Mouse (Mus musculus): ENCODE data around the gene Olfr1416. TPM values are rescaled to one million over a fixed set of nuclear protein-coding genes. Genes with fewer than 3 reads are reported as not detected.
"Not testable (repeated sequence)": the region's sequence is repeated elsewhere in the genome, so short reads cannot be mapped to it uniquely, and the experiment has no call there.

The Olfr1416 gene
- polyA plus RNA-seq (2016; fragmentation: Nextera tagmentation; extraction: Ambion mirVana), result not detected in 2 replicates

GRCm38 (mm10) chr1:92485013-92485412 lies at the start of gene Olfr1416:
Olfr1416 (minus strand) TSS chr1:92485113.
- H3K9ac ChIP-seq, result no peak within 1 kb of the TSS
- no peak within 1 kb of the TSS for H3K27ac ChIP-seq
- no peaks in the 10 kb centered on the region for H3K4me1 ChIP-seq
- peaks cover 7% of the 10 kb centered on the region for H3K9me3 ChIP-seq
- no peak within 1 kb of the TSS for H3K4me2 ChIP-seq (replicated peaks)
- no peak within 1 kb of the TSS for H3K4me3 ChIP-seq
- no peak for ATAC-seq (ENCODE audit: low FRiP score, low read depth)
- H3K36me3 ChIP-seq, result no peaks in the 10 kb centered on the region
- no peaks in the 10 kb centered on the region for H3K27me3 ChIP-seq (replicated peaks)

GRCm38 (mm10) chr1:92523764-92524163 lies 38.9 kb upstream of the Olfr1416 start:
- no peak for ATAC-seq (ENCODE audit: low FRiP score, low read depth)
- Histone ChIP-seq H3K4me3 (no peak overlapping the region), H3K27ac (no peak overlapping the region), H3K36me3 (no peaks in the 10 kb centered on the region), H3K9ac (no peak overlapping the region), H3K27me3 (replicated peaks) (no peaks in the 10 kb centered on the region), H3K9me3 (no peaks in the 10 kb centered on the region), H3K4me2 (replicated peaks) (no peak overlapping the region), H3K4me1 (no peaks in the 10 kb centered on the region)
- WGBS, result 91% methylated on average over 3 of the region's 3 CpGs

GRCm38 (mm10) chr1:92521376-92521775 lies 36.5 kb upstream of the Olfr1416 start:
- Histone ChIP-seq H3K9ac (no peak overlapping the region), H3K36me3 (no peaks in the 10 kb centered on the region), H3K27me3 (replicated peaks) (no peaks in the 10 kb centered on the region), H3K27ac (no peak overlapping the region), H3K4me1 (no peaks in the 10 kb centered on the region), H3K9me3 (no peaks in the 10 kb centered on the region), H3K4me3 (no peak overlapping the region), H3K4me2 (replicated peaks) (no peak overlapping the region)
- 24% methylated on average over 10 of the region's 10 CpGs for WGBS
- no peak for ATAC-seq (ENCODE audit: low FRiP score, low read depth)

- H3K9ac ChIP-seq, result no peak overlapping the region
- no peak overlapping the region for H3K27ac ChIP-seq
- H3K36me3 ChIP-seq, result no peaks in the 10 kb centered on the region
- 89% methylated on average over 6 of the region's 6 CpGs for WGBS
- H3K4me1 ChIP-seq, result no peaks in the 10 kb centered on the region
- no peak for ATAC-seq (ENCODE audit: low FRiP score, low read depth)
- H3K9me3 ChIP-seq, result no peaks in the 10 kb centered on the region
- no peak overlapping the region for H3K4me3 ChIP-seq
- H3K27me3 ChIP-seq (replicated peaks), result no peaks in the 10 kb centered on the region
- H3K4me2 ChIP-seq (replicated peaks), result no peak overlapping the region
These were observed 34.1 kb upstream of the Olfr1416 start for GRCm38 (mm10) chr1:92519046-92519445.

- 92% methylated on average over 3 of the region's 3 CpGs for WGBS
- no peak within 1 kb of the TSS for H3K4me2 ChIP-seq (replicated peaks)
- no peak within 1 kb of the TSS for H3K4me3 ChIP-seq
- no peaks in the 10 kb centered on the region for H3K36me3 ChIP-seq
- H3K4me1 ChIP-seq, result no peaks in the 10 kb centered on the region
- no peaks in the 10 kb centered on the region for H3K27me3 ChIP-seq (replicated peaks)
- ATAC-seq (ENCODE audit: low FRiP score, low read depth), result no peak
- H3K9ac ChIP-seq, result no peak within 1 kb of the TSS
- no peaks in the 10 kb centered on the region for H3K9me3 ChIP-seq
- H3K27ac ChIP-seq, result no peak within 1 kb of the TSS
These were observed 33.6 kb upstream of the Olfr1416 start, which contains the start of gene Olfr1414 for GRCm38 (mm10) chr1:92518561-92518960. Olfr1414 (minus strand) TSS chr1:92518661.

- H3K4me3 ChIP-seq, result no peak overlapping the region
- no peak for ATAC-seq (ENCODE audit: low FRiP score, low read depth)
- no peak overlapping the region for H3K4me2 ChIP-seq (replicated peaks)
- WGBS, result 84% methylated on average over 11 of the region's 11 CpGs
- H3K27ac ChIP-seq, result no peak overlapping the region
- no peaks in the 10 kb centered on the region for H3K27me3 ChIP-seq (replicated peaks)
- H3K9ac ChIP-seq, result no peak overlapping the region
- H3K36me3 ChIP-seq, result no peaks in the 10 kb centered on the region
- H3K4me1 ChIP-seq, result no peaks in the 10 kb centered on the region
- H3K9me3 ChIP-seq, result no peaks in the 10 kb centered on the region
These were observed 30.5 kb upstream of the Olfr1416 start for GRCm38 (mm10) chr1:92515390-92515789.

- not testable (repeated sequence) for H3K36me3 ChIP-seq; H3K9ac ChIP-seq; H3K4me2 ChIP-seq (replicated peaks); H3K4me1 ChIP-seq; H3K9me3 ChIP-seq; ATAC-seq (ENCODE audit: low FRiP score, low read depth); H3K4me3 ChIP-seq; H3K27ac ChIP-seq; H3K27me3 ChIP-seq (replicated peaks)
- whole genome bisulfite sequencing, result 82% methylated on average over 5 of the region's 5 CpGs
These were observed 26.7 kb upstream of the Olfr1416 start for GRCm38 (mm10) chr1:92511646-92512045.

- Histone ChIP-seq H3K9ac (no peak within 1 kb of the TSS), H3K9me3 (no peaks in the 10 kb centered on the region), H3K4me3 (no peak within 1 kb of the TSS), H3K27me3 (replicated peaks) (no peaks in the 10 kb centered on the region), H3K27ac (no peak within 1 kb of the TSS), H3K36me3 (no peaks in the 10 kb centered on the region), H3K4me1 (no peaks in the 10 kb centered on the region), H3K4me2 (replicated peaks) (no peak within 1 kb of the TSS)
- ATAC-seq (ENCODE audit: low FRiP score, low read depth), result no peak
- WGBS, result 77% methylated on average over 2 of the region's 2 CpGs
These were observed 11.1 kb upstream of the Olfr1416 start, which contains the start of gene Olfr1415 for GRCm38 (mm10) chr1:92496001-92496400. Olfr1415 (minus strand) TSS chr1:92496101.

GRCm38 (mm10) chr1:92474066-92474578 lies 10.8 kb downstream of the Olfr1416 start:
- Histone ChIP-seq H3K4me2 (replicated peaks) (peak overlapping the region; percentile 91), H3K9ac (peak overlapping the region; percentile 51; the same call in 1 of the 2 replicates), H3K4me3 (peak overlapping the region; percentile 95), H3K36me3 (peaks cover 18% of the 10 kb centered on the region), H3K27ac (no peak overlapping the region), H3K9me3 (no peaks in the 10 kb centered on the region), H3K4me1 (peaks cover 15% of the 10 kb centered on the region), H3K27me3 (replicated peaks) (no peaks in the 10 kb centered on the region)
- ATAC-seq (ENCODE audit: low FRiP score, low read depth), result peak; percentile 76
- WGBS, result 4% methylated on average over 10 of the region's 10 CpGs

- ATAC-seq (ENCODE audit: low FRiP score, low read depth), result peak; percentile 94
- WGBS, result under 1% methylated on average over 67 of the region's 67 CpGs
- Histone ChIP-seq H3K9me3 (no peaks in the 10 kb centered on the region), H3K27me3 (replicated peaks) (no peaks in the 10 kb centered on the region), H3K27ac (0 out of 2 replicates have a peak within 1 kb of the TSS, but pooled peaks have one; percentile 20), H3K4me1 (peaks cover 15% of the 10 kb centered on the region), H3K9ac (peak within 1 kb of the TSS; percentile 91), H3K4me2 (replicated peaks) (peak within 1 kb of the TSS; percentile 91), H3K4me3 (peak within 1 kb of the TSS; percentile 95), H3K36me3 (peaks cover 24% of the 10 kb centered on the region)
These were observed 11.5 kb downstream of the Olfr1416 start, which contains the start of gene Ndufa10 for GRCm38 (mm10) chr1:92473165-92474041. Ndufa10 (minus strand) TSS chr1:92473860.

GRCm38 (mm10) chr1:92468891-92469290 lies 16.0 kb downstream of the Olfr1416 start:
- ATAC-seq (ENCODE audit: low FRiP score, low read depth), result no peak
- Histone ChIP-seq H3K27me3 (replicated peaks) (no peaks in the 10 kb centered on the region), H3K9me3 (no peaks in the 10 kb centered on the region), H3K4me3 (no peak overlapping the region), H3K27ac (no peak overlapping the region), H3K4me1 (peaks cover 10% of the 10 kb centered on the region), H3K4me2 (replicated peaks) (no peak overlapping the region), H3K9ac (no peak overlapping the region), H3K36me3 (peaks cover 69% of the 10 kb centered on the region)
- 92% methylated on average over 4 of the region's 4 CpGs for WGBS

- no peak for ATAC-seq (ENCODE audit: low FRiP score, low read depth)
- no peak overlapping the region for H3K4me3 ChIP-seq
- no peak overlapping the region for H3K4me2 ChIP-seq (replicated peaks)
- H3K27me3 ChIP-seq (replicated peaks), result no peaks in the 10 kb centered on the region
- 91% methylated on average over 6 of the region's 6 CpGs for WGBS
- no peaks in the 10 kb centered on the region for H3K4me1 ChIP-seq
- no peaks in the 10 kb centered on the region for H3K9me3 ChIP-seq
- no peak overlapping the region for H3K9ac ChIP-seq
- H3K36me3 ChIP-seq, result peaks cover 78% of the 10 kb centered on the region
- H3K27ac ChIP-seq, result no peak overlapping the region
These were observed 26.5 kb downstream of the Olfr1416 start for GRCm38 (mm10) chr1:92458416-92458815.
